Mouse (Mus musculus): ENCODE results near the gene Slc9a8.

Slc9a8 gene

DNA sequence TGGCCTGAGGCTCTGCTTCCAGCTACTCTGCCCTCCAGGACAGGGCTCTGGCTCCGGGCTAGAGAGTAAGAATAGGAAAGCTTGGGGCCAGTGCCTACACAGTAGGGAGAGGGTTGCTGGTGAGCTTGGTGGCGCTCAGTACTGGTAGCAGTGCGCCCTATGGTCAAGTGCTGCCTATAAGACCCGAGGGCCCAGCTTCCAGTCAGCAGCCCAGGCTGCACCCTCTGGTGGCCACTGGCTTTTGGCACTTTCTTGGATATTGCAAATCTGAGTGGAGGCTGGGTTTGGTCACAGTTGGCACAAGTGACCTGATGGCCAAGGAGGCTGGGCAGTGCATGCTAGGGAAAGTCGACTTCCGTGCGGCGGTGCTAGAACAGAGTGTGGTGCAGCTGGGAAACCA is 29.1 kb downstream of the Slc9a8 start:
- no peak for DNase-seq

DNA sequence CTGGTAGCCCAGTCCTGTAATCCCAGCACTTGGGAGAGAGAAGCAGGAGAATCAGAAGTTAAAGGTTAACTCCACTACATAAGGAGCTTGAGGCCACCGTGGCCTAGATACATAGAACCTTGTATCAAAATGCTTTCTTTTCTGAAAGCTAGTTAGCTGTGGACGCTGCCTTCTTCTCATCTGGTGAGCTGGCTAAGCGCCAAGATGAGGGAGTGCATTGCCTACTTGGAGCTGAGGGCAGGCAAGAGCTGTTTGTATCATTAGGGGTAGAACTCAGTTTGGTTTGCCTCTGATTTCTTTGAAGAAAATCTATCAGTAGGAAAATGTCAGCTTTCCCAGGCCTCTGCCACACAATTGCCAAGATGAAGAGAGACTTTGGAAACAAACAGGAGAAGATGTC is 32.3 kb downstream of the Slc9a8 start:
- DNase-seq: no peak

DNA sequence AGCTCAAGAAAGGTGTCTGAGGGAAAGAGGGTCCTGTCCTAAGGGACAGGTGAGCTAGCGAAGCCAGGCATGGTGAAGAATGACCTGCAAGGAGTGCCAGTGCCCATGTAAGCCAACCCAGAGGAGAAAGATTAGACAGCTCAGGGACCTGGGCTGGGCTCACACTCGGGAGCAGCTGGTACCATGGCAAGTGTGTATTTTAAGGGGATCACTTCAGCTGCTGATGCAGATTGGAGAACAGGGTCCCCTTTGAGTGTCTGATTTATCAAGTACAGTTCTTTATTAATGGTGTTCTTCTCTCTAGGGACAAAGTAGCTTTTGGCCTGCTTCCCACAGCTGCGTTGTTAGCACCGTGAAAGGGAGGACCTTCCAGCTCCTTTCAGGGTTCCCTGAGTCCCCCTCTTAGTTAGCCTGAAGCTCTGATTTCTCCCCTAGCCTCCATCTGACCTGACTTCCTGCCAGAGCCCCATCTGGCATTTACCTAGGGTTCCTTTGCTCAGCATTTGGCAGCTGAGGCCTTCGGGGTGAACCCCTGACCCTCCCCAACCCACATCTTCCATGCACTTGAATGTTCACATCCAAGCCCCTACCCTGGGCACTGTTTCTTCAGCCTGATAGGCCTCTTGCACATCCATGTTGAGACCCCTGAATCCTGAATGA is 35.0 kb downstream of the Slc9a8 start:
- DNase-seq: no peak

DNA sequence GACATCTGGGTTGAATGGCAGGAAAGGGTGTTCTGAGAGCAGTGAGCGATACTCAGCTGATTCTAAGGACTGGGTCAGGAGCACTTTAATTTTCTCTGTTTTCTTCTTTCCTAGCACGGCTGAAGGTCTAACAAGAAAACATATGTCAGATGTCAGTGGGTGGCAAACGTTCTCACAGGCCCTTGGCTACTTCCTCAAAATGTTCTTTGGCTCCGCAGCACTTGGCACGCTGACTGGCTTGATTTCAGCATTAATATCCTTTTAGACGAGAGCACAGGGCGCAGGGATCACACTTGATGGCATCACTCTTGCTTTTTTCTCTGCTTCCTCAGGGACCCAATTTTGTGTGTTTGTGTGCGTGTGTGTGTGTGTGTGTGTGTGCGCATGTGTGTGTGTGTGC is 35.7 kb downstream of the Slc9a8 start:
- no peak for DNase-seq

DNA sequence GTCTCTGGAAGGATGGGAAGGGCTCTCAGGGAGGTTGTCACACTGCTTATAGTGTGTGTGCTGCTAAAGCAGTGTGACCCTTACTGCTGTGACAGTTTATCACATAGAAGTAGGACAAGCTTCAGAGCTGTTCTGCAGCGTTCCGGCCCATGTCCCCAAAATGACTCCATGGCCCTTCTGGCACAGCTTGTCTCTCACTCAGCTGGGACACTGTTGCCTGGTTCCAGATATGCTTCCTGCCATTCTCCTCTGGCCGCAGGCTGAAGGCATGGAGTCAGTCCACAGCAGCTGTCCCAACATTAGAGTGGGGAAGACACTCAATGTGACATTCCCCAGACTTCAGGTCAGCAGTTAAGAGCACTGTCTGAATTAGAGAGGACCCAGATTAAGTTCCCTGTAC is 37.0 kb downstream of the Slc9a8 start:
- no peak for DNase-seq

DNA sequence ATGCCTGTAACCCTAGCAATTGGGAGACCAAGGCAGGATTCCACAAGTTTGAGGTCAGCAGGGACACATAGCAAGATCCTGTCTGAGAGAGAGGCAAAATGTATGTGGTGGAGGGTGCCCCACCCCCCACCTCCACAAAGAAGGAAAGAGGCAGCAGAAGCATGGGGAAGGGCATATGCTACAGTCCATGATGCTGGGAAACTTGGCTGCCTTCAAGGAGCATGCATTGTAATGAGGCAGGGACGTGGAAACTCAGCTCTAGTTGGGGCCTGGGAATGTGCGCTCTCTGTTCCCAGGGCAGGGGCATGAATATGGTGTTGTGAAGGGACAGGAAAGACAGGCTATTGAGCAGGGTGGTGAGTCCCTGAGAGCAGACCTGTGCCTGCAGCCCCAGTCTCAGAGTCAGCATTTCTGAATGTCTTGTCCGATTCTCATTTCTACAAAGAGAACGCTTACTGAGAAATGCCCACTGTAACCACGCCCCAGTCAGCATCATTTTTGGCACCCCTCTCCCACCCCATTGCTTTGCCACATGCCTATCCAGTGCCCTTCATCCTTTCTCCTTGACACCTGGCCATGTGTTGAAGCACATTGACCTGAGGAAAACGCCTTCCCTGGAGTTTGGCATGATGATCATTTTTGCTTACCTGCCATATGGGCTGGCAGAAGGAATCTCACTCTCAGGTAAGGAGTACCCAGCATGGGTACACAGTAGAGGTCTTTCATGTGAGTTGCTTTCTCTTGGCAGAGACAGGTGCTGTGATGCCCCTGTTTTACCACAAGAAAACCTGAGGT is 37.8 kb downstream of the Slc9a8 start:
- no peak for DNase-seq

DNA sequence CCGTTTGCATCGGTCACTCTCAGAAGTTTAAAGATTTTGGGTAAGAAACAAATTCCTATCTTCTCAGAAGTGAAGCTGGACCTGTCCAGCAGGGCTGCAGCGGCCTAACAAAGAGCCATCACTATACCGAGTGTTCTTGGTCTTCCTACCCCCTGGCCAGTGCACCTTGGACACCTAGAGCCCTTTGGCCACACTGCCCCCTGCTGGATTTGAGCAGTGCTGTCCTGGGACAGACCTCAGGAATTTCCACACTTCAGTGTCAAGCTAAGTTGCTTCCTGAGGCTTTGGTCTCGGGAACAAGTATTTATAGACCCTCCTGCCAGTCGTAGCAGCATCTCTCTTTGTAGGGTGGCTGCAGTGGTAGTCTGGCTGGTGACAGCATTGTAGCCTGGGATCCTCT is 41.4 kb downstream of the Slc9a8 start:
- DNase-seq: peak; percentile 54

DNA sequence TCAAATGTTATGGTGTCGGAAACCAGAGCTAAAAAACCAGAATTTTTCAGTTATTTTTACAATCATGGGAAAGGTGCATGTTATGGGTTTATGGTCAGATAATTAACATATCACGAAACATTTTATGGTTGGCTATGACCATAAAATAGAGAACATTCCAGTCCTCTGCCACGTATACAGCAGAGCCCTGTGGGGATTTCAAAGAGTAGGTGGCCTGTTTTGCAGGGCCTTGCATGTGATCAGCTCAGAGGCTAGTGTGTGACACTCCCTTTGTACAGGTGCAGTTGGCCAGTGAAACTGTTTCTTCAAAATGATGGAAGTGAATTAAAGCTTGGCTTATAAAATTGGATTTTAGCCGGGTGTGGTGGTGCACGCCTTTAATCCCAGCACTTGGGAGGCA is 42.3 kb downstream of the Slc9a8 start:
- DNase-seq: no peak

DNA sequence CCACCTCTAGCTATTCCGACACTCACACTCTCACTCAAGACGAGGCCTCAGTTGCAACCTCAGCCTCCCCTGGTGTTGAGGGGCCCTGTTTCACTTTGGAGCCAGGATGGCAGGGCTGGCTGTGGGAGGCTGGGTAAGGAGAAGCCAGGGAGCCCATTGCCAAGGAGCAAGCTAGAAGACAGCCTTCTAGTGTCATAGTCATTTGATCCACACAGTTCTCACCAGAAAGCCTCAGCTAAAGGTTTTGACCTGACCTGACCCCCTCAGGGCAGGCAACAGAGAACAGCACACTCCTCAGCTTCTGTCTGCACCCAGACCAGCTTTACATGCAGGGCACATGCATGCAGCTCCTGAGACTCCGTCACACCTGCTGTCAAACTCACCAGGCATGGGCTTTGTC is 44.4 kb downstream of the Slc9a8 start:
- DNase-seq: no peak

DNA sequence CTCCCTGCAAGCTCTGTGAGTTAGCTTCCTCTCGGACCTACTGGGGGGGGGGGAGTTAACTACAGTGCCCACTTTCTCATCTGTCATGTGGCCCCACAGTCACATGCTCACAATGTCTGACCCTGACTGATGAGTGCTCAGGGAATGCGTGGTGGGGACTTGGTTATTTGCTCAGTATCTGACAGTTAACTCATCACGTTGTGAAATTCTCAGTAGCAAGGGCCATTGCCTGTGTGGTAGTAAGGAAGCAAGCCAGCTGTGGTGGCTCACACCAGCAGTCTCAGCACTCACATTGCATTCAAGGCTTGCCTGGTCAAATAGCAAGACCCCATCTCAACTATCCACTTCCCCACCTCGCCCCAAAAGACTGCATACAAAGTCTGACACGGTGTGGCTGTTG is 45.7 kb downstream of the Slc9a8 start:
- no peak for DNase-seq

DNA sequence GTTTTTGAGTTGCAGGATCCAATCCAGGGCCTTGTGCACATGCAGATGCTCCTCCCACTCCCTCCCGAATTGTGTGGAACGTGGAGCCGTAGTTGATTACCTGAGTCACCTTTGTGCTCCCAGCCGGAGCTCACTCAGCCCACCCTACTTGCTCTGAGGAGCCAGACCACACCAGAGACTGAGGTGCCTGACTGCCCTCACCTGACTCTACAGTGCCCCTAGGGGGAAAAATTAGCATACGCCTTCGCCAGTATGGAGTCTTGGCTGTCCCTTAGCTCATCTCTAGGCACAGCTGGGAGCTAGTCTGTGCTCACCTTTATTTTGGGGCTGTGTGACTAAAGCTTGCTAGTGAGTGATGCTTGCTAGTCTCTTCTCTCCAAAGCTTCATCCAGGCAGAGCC is 46.9 kb downstream of the Slc9a8 start:
- DNase-seq: peak; percentile 27

DNA sequence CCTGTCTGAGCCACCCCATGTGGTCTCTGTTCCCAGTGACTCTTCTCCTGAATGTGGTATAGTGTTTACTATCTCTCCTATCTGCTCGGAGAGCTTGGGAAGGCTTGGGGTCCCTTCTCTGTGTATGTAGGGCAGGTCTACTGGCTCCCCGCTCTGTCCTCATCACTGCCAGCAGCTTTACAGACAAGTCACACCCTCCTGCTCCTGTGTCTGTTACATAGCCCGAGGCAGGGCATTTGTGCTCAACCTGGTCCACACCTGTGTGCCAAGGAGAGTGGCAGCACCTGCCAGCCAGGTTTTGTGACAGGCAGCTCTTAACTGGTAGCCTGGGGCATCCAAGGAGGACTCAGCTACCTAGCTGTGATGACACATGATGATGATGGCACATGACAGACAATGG is 49.1 kb downstream of the Slc9a8 start:
- DNase-seq: no peak

DNA sequence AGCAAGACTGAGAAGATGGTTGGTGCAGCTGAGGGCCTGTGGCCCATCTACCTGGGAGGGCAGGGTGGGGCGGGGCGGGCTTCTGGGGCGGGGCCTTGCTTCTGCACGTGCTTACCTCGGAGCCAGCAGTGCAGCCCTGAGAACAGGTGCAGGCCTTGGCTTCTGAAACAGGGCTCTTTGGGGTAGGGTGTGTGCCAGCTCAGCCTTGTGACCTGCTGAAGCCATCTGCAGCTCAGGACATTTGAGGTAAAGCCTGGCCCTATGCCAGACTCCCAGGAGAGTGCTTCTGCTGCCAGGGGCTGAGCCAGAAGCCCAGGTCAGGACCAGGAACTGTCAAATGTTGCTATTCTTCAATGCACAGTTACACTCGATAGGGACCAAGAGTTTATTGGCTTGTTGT is 50.1 kb downstream of the Slc9a8 start:
- no peak for DNase-seq

DNA sequence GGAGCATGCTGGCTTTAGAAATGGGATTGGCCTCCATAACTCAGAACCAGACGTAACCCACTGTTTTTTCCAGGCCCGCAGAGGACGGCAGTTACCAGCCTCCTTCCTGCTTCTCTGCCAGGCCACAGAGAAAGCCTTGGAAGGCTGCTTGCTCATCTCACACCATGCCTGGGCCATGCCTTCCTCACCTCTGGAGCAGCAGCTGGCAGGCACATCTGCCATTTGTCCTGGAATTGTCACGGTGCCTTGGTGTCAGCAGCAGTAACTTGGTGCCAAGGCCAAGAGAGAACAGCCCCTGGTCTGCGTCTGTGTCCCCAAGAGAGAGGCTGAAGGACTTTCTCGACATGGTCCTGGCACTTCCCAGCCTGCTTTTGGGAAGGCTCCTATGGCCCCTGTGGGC is 52.7 kb downstream of the Slc9a8 start:
- no peak for DNase-seq

DNA sequence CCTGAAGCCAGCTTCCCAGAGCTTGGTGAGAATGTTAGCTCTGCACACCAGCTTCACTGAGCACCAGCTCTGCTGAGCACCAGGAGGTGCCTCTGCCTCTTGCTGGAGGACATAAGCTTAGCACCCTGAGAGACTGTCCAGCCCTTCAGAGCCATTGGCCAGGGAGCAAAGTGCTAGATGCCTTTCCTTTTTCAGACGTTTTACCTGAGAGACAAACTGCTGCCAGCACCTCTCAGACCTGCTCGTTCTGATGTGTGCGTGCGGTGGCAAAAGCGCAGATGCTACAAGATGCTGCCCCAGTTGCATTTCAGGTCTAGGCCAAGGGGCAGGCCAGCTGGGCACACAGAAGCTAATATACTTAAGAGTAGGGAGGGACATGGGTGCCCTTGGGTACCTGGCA is 54.1 kb downstream of the Slc9a8 start:
- DNase-seq: no peak

DNA sequence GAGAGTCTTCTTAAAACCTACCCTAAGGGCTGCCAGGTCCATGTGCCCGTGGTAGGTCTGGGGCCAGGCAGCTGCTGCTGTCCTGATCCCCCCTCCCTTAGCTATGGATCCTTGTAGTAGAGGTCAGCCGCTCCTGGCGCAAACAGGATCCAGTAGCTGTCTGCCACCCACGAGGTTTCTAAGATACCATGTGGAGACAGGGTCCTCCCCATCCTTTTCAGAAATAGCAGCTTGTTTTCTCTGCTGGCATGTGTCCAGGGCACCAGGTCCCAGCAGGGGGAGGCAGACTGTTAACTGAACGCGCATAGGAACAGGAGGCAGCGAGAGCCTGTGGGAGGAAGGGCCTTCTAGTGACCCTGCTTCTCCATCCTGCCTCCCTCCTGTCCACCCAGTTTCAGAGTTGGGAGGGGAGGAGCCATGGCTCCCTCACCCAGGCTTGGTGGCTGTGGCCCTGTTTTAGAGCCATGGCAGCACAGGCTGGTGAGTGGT is 54.7 kb downstream of the Slc9a8 start:
- DNase-seq: no peak

DNA sequence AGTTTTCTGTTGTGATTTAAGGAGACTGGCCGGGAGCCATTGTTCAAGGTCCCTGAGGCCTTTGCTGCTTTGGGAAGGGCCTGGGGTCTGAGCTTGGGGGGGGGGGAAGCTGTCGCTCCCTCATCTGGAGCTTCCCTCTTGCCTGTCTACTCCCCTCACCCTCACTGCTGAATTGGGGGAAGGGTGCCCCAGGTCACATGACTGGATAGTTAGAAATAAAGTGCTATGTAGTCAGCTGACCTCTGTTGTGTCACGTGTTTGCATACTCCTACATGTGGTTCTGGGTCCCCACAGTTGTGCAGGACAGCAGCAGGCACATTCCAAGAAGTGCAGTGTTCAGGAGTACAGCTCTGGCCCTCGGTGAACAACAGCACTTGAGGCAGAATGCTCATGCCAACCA is 55.2 kb downstream of the Slc9a8 start:
- DNase-seq: no peak

DNA sequence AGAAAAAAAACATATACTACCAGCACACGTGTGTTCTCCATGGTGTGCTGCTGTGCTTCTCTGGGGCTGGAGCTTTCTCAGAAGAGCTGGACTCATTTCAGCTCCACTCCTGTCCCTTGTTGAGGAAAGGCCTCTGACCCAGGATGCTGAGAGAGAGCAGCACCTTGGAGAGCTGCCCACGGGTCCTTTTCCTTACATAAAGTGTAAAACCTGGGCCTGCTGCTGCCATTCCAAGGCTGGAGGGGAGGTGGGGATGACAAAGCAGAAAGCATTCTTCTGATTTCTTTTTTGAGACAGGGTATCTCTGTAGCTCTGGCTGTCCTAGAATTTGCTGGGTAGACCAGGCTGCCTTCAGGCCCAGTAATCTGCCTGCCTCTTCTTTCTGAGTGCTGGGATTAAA is 56.6 kb downstream of the Slc9a8 start:
- no peak for DNase-seq

DNA sequence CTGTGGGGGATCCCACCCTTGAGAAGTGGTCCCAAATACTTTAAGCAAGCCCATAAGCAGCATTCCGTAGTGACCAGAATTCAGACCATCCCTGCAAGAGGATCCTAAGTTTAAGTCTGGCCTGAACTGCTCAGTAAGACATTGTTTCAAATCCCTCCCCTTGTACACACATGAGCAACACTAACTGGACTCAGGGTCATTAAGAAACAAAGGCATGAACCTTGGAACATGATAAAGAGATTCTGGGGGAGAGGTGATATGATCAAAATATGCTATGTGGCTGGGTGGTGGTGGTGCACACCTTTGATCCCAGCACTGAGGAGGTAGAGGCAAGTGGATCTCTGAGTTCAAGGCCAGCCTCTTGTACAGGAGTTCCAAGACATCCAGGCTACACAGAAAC is 58.0 kb downstream of the Slc9a8 start:
- no peak for DNase-seq

DNA sequence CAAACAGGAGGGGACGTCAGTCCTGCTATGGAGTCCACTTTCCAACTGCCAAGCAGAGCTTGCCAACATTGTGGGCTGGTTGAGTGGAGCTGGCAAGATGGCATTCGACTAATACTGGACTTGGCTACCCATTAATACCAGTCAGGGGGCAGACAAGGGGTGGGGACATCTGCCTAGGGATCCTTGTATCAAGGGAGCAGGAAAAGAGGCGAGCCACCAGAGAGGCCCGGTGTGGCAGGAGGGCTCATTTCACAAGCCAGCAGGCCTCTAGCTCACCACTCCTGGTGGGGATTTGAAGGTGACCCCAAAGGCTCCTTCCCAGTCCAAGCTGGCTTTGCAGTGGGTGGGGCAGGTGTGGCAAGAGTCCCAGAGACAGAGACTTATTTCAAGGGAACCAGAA is 61.2 kb downstream of the Slc9a8 start:
- DNase-seq: no peak

DNA sequence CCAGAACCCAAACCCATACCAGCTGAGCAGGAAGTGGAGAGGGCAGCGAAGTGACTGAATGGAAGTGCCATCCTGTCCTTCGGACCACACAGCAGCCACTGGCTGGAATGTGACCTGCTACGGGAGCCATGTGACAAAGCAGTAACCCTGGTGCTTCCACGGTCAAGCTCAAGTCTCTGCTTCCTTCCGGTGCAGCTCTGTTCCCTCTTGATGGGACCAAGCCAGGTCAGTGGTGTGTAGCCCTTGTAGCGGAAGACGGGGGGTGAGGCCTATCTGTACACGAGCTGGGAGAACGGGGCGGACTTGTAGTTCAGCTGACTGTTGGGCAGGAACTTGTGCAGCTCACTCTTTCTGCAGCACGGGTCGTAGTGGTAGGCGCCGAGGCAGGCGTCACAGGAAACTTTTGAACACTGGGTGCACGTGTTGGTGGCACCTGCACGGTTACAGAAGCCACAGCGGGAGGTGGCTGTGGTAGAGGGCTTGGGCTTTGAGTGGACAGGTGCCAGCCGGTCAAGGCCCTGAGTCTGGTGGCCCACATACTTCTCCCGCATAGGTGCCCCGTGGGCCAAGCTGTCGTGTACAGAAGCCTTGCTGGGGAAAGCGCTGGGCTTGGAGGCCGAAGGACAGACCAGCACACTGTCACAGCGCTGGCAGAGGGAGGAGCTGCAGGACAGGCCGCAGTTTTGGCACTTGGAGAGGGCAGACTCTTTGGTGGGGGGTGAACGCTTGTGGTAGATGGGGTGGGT is 61.7 kb downstream of the Slc9a8 start:
- no peak for DNase-seq

DNA sequence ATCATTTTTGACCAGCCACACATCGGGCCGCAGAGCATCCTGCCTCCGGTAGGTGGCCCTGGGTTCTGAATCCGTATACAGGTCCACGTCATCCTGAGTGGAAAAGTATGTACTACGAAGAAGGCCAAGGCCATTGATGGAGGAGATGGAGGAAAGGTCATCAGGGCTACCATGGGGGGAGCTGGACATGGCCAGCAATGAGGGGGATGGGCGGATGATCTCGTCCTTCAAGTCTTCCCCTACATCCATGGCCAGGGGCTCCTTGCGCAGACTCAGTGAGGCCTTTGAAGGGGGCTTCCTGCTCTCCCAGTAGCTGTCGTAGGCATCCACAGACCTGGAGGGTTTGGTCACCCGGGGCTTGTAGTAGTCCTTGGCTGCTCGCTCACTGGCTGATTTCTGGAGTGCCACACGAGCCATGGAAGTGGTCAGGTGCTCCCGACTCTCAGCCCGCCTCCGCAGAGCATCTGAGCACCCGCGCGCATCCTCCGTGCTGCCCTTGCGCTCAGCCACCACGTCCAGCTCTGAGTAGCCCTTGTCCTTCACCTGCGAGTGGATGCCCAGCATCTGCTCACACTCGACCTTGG is 62.4 kb downstream of the Slc9a8 start:
- DNase-seq: no peak

DNA sequence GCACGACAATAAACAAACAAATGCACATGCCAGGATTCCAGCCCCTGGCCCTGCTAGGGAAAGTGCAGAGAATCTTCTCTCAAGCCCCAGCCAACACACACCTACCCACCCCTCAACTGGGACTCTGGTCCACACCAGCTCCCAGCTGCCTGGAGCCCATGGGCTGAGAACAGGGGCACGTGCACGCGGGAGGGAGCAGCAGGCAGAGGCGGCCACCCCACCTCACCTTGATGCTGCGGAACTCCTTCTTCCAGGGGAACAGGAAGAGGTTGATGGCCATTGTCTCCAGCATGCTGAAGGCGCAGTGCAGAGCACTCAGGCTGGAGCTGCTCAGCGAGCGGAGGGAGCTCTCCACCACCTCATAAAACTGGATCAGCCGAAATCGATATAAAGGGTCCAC is 63.4 kb downstream of the Slc9a8 start:
- no peak for DNase-seq

Data from thymus, postnatal 25 days (tissue).